Mouse (Mus musculus): ENCODE measurements around the gene Cpd.
A peak's percentile ranks its signal among the peaks of the same experiment; 100 is the strongest.

Gene Cpd

GRCm38 (mm10) chr11:76846878-76847222, at the start of gene Cpd:
Gene Cpd (minus strand): TSS chr11:76847018.
- peaks cover 52% of the 10 kb centered on the region for H3K27me3 ChIP-seq (ENCODE audit: insufficient read depth, low read length)
- H3K4me1 ChIP-seq (replicated peaks; ENCODE audit: low read depth, low read length): peaks cover 12% of the 10 kb centered on the region
- TF ChIP-seq NANOG (IDR thresholded peaks at IDR 0.05; ENCODE audit: borderline replicate concordance, low read length): no peak
- no peaks in the 10 kb centered on the region for H3K36me3 ChIP-seq (ENCODE audit: insufficient read depth, low read length)
- H3K9me3 ChIP-seq (ENCODE audit: low read length): peaks cover 6% of the 10 kb centered on the region; the same call in 1 of the 2 replicates
- H3K4me3 ChIP-seq (replicated peaks; ENCODE audit: low read length): peak within 1 kb of the TSS; percentile 86

- H3K4me3 ChIP-seq (replicated peaks; ENCODE audit: low read length): no peak overlapping the region
- peaks cover 9% of the 10 kb centered on the region for H3K4me1 ChIP-seq (replicated peaks; ENCODE audit: low read depth, low read length)
- no peak for TF ChIP-seq NANOG (IDR thresholded peaks at IDR 0.05; ENCODE audit: borderline replicate concordance, low read length)
- no peak for TF ChIP-seq POU5F1 (IDR thresholded peaks at IDR 0.05; ENCODE audit: borderline replicate concordance, low read length)
- TF ChIP-seq CTCF (conservative IDR thresholded peaks at IDR 0.05; ENCODE audit: low read length): no peak
Observed at GRCm38 (mm10) chr11:76896360-76896759, 49.5 kb upstream of the Cpd start.

DNA sequence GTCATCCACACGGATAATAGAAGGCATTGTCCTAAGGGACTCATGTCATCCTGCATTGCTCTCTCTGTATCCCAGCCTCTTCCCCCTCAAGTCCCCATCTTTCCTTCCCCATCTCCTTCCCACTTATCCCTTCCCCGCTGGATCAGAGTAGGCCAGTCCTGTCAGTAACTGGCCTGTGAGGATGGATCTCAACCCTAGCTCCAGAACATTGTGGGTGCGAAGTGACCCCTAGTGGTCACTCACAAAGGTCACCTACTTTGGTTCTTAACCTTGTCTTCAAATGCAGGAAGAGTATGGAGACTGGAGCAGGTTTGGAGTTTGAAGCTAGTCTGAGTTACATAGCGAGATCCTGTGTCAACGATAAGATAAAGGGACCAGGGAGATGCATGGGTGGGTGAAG, 47.4 kb upstream of the Cpd start:
- Histone ChIP-seq H3K36me3 (ENCODE audit: insufficient read depth, low read length) (no peaks in the 10 kb centered on the region), H3K27me3 (ENCODE audit: insufficient read depth, low read length) (no peaks in the 10 kb centered on the region), H3K9me3 (ENCODE audit: low read length) (no peaks in the 10 kb centered on the region), H3K4me3 (replicated peaks; ENCODE audit: low read length) (no peak overlapping the region), H3K4me1 (replicated peaks; ENCODE audit: low read depth, low read length) (peaks cover 17% of the 10 kb centered on the region)
- TF ChIP-seq POU5F1 (IDR thresholded peaks at IDR 0.05; ENCODE audit: borderline replicate concordance, low read length) (no peak), CTCF (conservative IDR thresholded peaks at IDR 0.05; ENCODE audit: low read length) (peak; percentile 24)

More at GRCm38 (mm10) chr11:76896360-76896759, 49.5 kb upstream of the Cpd start:
- no peaks in the 10 kb centered on the region for H3K9me3 ChIP-seq (ENCODE audit: low read length)
- no peaks in the 10 kb centered on the region for H3K36me3 ChIP-seq (ENCODE audit: insufficient read depth, low read length)
- H3K27me3 ChIP-seq (ENCODE audit: insufficient read depth, low read length): no peaks in the 10 kb centered on the region

- Histone ChIP-seq H3K4me3 (replicated peaks; ENCODE audit: low read length) (no peak overlapping the region), H3K9me3 (ENCODE audit: low read length) (no peaks in the 10 kb centered on the region), H3K4me1 (replicated peaks; ENCODE audit: low read depth, low read length) (peaks cover 17% of the 10 kb centered on the region), H3K27me3 (ENCODE audit: insufficient read depth, low read length) (no peaks in the 10 kb centered on the region), H3K36me3 (ENCODE audit: insufficient read depth, low read length) (no peaks in the 10 kb centered on the region)
- TF ChIP-seq NANOG (IDR thresholded peaks at IDR 0.05; ENCODE audit: borderline replicate concordance, low read length) (no peak), CTCF (conservative IDR thresholded peaks at IDR 0.05; ENCODE audit: low read length) (no peak), POU5F1 (IDR thresholded peaks at IDR 0.05; ENCODE audit: borderline replicate concordance, low read length) (no peak)
Observed at GRCm38 (mm10) chr11:76893570-76893969, 46.8 kb upstream of the Cpd start.

- H3K4me1 ChIP-seq (replicated peaks; ENCODE audit: low read depth, low read length): peaks cover 17% of the 10 kb centered on the region
Observed at GRCm38 (mm10) chr11:76892972-76893371, 46.2 kb upstream of the Cpd start.

GRCm38 (mm10) chr11:76891738-76892349, 45.0 kb upstream of the Cpd start:
- Histone ChIP-seq H3K4me3 (replicated peaks; ENCODE audit: low read length) (no peak overlapping the region), H3K27me3 (ENCODE audit: insufficient read depth, low read length) (no peaks in the 10 kb centered on the region), H3K36me3 (ENCODE audit: insufficient read depth, low read length) (no peaks in the 10 kb centered on the region), H3K9me3 (ENCODE audit: low read length) (no peaks in the 10 kb centered on the region), H3K4me1 (replicated peaks; ENCODE audit: low read depth, low read length) (peaks cover 17% of the 10 kb centered on the region)
- TF ChIP-seq NANOG (IDR thresholded peaks at IDR 0.05; ENCODE audit: borderline replicate concordance, low read length) (no peak), POU5F1 (IDR thresholded peaks at IDR 0.05; ENCODE audit: borderline replicate concordance, low read length) (no peak), CTCF (conservative IDR thresholded peaks at IDR 0.05; ENCODE audit: low read length) (no peak)

More at GRCm38 (mm10) chr11:76892972-76893371, 46.2 kb upstream of the Cpd start:
- Histone ChIP-seq H3K4me3 (replicated peaks; ENCODE audit: low read length) (no peak overlapping the region), H3K27me3 (ENCODE audit: insufficient read depth, low read length) (no peaks in the 10 kb centered on the region), H3K36me3 (ENCODE audit: insufficient read depth, low read length) (no peaks in the 10 kb centered on the region), H3K9me3 (ENCODE audit: low read length) (no peaks in the 10 kb centered on the region)
- TF ChIP-seq NANOG (IDR thresholded peaks at IDR 0.05; ENCODE audit: borderline replicate concordance, low read length) (no peak), POU5F1 (IDR thresholded peaks at IDR 0.05; ENCODE audit: borderline replicate concordance, low read length) (no peak), CTCF (conservative IDR thresholded peaks at IDR 0.05; ENCODE audit: low read length) (no peak)

- no peaks in the 10 kb centered on the region for H3K9me3 ChIP-seq (ENCODE audit: low read length)
- no peak overlapping the region for H3K4me3 ChIP-seq (replicated peaks; ENCODE audit: low read length)
- no peaks in the 10 kb centered on the region for H3K27me3 ChIP-seq (ENCODE audit: insufficient read depth, low read length)
- TF ChIP-seq CTCF (conservative IDR thresholded peaks at IDR 0.05; ENCODE audit: low read length) (no peak), POU5F1 (IDR thresholded peaks at IDR 0.05; ENCODE audit: borderline replicate concordance, low read length) (no peak), NANOG (IDR thresholded peaks at IDR 0.05; ENCODE audit: borderline replicate concordance, low read length) (no peak)
- peaks cover 17% of the 10 kb centered on the region for H3K4me1 ChIP-seq (replicated peaks; ENCODE audit: low read depth, low read length)
- H3K36me3 ChIP-seq (ENCODE audit: insufficient read depth, low read length): no peaks in the 10 kb centered on the region
Observed at GRCm38 (mm10) chr11:76891171-76891570, 44.4 kb upstream of the Cpd start.

- H3K4me3 ChIP-seq (replicated peaks; ENCODE audit: low read length): no peak overlapping the region
- H3K9me3 ChIP-seq (ENCODE audit: low read length): no peaks in the 10 kb centered on the region
- H3K36me3 ChIP-seq (ENCODE audit: insufficient read depth, low read length): no peaks in the 10 kb centered on the region
- peaks cover 17% of the 10 kb centered on the region for H3K4me1 ChIP-seq (replicated peaks; ENCODE audit: low read depth, low read length)
- TF ChIP-seq NANOG (IDR thresholded peaks at IDR 0.05; ENCODE audit: borderline replicate concordance, low read length) (no peak), POU5F1 (IDR thresholded peaks at IDR 0.05; ENCODE audit: borderline replicate concordance, low read length) (no peak), CTCF (conservative IDR thresholded peaks at IDR 0.05; ENCODE audit: low read length) (no peak)
- H3K27me3 ChIP-seq (ENCODE audit: insufficient read depth, low read length): no peaks in the 10 kb centered on the region
Observed at GRCm38 (mm10) chr11:76889339-76890164, 42.7 kb upstream of the Cpd start.
